Mouse (Mus musculus) bone marrow, adult 2 months (tissue): Measurements from ENCODE around the gene Itpk1. TPM values are rescaled to one million over a fixed set of nuclear protein-coding genes. Genes with fewer than 3 reads are reported as not detected.
A peak's percentile ranks its signal among the peaks of the same experiment; 100 is the strongest.

ENCODE experiments used
- H3K27ac ChIP-seq: fragments of 200-500 bp; 2 replicates; pipeline ENCODE4 v1.5.1; 2012; ENCODE audit warnings: low read depth, mild to moderate bottlenecking, control low read depth, inconsistent platforms, low read length; ENCODE audit not compliant: control insufficient read depth, poor library complexity, insufficient read depth
- H3K4me1 ChIP-seq: fragments of 200-500 bp; 2 replicates; pipeline ENCODE4 v1.6.1; 2011; ENCODE audit warnings: low read length; ENCODE audit not compliant: control insufficient read depth, insufficient read depth
- H3K4me3 ChIP-seq: fragments of 200-500 bp; replicated peaks from 2 replicates; pipeline ENCODE3; 2011; ENCODE audit warnings: mild to moderate bottlenecking, low read depth, low read length, control low read depth; ENCODE audit not compliant: control insufficient read depth
- CTCF ChIP-seq: fragments of 200-500 bp; IDR thresholded peaks from 2 replicates; pipeline ENCODE4 v1.5.1; 2011; ENCODE audit warnings: low read length, control low read depth; ENCODE audit not compliant: control insufficient read depth, insufficient read depth
- POLR2A ChIP-seq: fragments of 200-500 bp; IDR thresholded peaks from 2 replicates; pipeline ENCODE4 v1.6.1; 2011; ENCODE audit warnings: low read depth, mild to moderate bottlenecking, control low read depth, low read length, borderline replicate concordance; ENCODE audit not compliant: control insufficient read depth
- WGBS: fragments of 180-500 bp; shearing (Covaris S2); methylation state at CpG from one replicate; pipeline ENCODE4 v1.1.7; 2018; 5-methylcytosine and 5-hydroxymethylcytosine counted together
- polyA plus RNA-seq: library from polyadenylated mRNA; stranded (reverse); fragments of >200 nt; gene quantifications from 2 replicates; pipeline ENCODE4 v1.2.4, GENCODE M21; 2011; ENCODE audit warnings: low replicate concordance; ENCODE audit not compliant: missing spikeins, insufficient read depth, insufficient read length

Itpk1 gene
- polyA plus RNA-seq, 1 experiment: 15.8 TPM

DNA sequence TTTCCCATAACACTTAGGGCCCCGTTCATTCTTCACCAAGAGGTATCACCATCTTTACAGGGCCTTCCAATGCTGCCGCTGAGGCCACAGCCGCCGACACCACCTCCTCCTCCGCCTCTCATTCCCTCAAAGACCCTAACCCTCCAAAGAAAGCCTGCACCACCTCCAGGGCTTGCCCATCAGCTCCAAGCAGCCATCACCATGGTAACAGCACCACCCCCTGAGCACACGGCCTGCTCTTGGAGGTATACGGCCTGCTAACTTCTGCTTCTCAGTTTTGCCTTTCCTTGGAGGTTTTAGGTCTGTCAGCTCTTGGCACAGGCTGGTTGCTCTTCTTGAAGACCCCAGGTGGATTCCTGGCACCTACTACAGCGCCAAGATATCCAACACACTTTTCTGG, 33.9 kb downstream of the Itpk1 start:
- TF ChIP-seq POLR2A (no peak), CTCF (no peak)
- peaks cover 5% of the 10 kb centered on the region; the same call in 1 of the 2 replicates for H3K4me1 ChIP-seq
- whole genome bisulfite sequencing: 70% methylated on average over 8 of the region's 8 CpGs
- no peak overlapping the region for H3K4me3 ChIP-seq
- H3K27ac ChIP-seq: no peak overlapping the region

DNA sequence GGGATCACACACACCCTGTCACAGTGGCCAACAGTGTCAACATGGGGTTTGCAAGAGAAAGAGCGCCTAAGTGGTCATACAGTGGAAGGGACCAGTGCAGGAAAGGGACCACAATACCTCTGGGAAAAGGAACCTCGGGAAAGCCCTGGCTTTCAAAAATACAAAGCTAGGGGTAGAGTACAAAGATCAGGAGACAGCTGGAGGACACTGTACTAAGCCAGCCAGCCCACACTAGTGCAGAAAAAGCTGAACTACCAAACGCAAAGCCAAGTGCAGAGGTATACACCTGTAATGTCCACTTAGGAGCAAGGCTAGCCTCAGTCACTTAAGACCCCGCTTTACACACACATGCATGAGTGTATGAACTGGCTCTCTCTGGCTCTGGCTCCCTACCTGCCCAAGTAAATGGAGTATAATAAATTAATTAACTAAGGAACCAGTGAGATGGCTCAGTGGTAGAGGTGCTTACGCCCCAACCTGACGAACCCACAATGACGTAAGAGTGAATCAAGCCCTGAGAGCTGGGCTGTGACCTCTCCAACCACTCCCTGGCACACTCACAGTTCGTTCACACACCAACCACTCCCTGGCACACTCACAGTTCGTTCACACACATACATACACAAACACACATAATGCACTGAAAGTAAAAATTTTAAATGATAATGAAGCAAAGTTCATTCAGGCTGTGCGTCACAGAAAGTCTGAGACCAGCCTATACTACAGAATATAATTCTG, 39.1 kb downstream of the Itpk1 start:
- H3K27ac ChIP-seq: no peak overlapping the region
- TF ChIP-seq POLR2A (no peak), CTCF (no peak)
- H3K4me1 ChIP-seq: no peaks in the 10 kb centered on the region
- no peak overlapping the region for H3K4me3 ChIP-seq
- WGBS: 82% methylated on average over 10 of the region's 10 CpGs

DNA sequence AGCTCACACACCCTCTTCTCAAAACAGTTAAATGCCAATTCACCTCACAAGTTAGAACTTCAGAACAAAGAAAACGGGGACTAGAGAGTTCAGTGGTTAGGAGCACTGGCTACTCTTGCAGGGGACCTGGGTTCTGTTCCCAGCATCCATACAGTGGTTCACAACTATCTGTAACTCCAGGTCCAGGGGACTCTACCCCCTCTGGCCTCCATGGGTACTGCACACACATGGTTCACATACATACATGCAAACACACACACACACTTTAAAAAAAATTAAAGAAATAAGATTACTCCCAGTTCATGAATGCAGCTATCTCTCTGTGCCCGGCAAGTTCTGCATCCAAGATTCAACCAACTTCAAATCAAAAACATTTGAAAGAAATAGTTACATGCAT, 40.7 kb downstream of the Itpk1 start:
- Histone ChIP-seq H3K27ac (no peak overlapping the region), H3K4me1 (no peaks in the 10 kb centered on the region), H3K4me3 (no peak overlapping the region)
- WGBS: 84% methylated on average over 2 of the region's 2 CpGs
- TF ChIP-seq POLR2A: no peak
- no peak for TF ChIP-seq CTCF

DNA sequence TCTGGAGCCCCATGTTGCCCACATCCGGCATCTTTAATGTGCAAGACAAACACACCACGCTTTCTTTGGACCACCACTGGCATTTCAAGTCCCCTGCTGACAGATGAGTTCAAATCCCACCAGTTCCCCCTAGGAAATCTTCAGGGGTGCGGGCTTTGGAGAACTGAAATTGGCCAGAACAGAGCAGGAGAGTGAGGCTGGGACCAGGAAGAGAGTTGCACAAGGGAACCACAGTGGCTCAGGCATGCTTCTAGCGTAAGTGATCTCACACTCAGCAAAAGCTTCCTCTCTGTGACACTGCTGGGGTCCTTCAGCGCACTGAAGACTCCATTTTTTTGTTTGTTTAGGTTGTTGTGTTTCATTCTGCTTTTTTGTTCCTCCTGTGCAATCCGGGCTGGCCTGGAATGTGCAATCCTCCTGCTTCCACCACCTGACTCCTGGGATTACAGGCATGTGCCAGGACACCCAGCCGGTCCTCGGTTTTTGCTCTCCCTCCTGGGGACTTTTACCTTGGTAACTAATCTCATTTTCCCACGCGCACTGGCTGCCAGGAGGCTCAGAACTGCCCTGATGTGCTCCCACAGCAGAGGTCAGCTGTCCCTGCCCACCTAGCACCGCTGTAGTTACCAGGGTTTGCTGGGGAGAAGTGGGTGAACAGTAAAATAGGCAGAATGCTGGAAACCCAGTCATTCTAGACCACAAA, 41.2 kb downstream of the Itpk1 start:
- Histone ChIP-seq H3K4me1 (no peaks in the 10 kb centered on the region), H3K4me3 (no peak overlapping the region), H3K27ac (no peak overlapping the region)
- TF ChIP-seq POLR2A (no peak), CTCF (no peak)
- 62% methylated on average over 11 of the region's 11 CpGs for WGBS

DNA sequence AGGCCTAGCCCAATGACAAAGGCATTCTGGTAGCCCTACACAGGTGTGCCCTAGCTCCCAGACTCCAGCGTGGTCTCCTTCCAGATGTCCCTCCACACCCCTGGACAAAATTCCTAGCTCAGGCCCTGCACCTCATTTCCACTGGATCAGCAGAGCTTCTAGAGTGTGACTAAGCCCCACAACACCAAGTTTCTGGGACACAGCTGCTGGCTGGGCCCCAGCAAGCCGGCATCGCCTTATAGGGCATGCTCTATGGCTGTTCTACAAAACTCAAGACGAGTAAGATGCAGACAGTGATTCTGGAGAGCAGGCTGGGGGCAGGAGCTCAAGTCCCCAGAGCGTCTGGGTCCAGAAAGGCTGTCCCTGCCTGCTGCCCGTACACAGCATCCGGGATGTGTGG, 43.0 kb downstream of the Itpk1 start:
- WGBS: 84% methylated on average over 7 of the region's 7 CpGs
- Histone ChIP-seq H3K4me3 (no peak overlapping the region), H3K4me1 (no peaks in the 10 kb centered on the region), H3K27ac (no peak overlapping the region)
- no peak for TF ChIP-seq CTCF
- no peak for TF ChIP-seq POLR2A

DNA sequence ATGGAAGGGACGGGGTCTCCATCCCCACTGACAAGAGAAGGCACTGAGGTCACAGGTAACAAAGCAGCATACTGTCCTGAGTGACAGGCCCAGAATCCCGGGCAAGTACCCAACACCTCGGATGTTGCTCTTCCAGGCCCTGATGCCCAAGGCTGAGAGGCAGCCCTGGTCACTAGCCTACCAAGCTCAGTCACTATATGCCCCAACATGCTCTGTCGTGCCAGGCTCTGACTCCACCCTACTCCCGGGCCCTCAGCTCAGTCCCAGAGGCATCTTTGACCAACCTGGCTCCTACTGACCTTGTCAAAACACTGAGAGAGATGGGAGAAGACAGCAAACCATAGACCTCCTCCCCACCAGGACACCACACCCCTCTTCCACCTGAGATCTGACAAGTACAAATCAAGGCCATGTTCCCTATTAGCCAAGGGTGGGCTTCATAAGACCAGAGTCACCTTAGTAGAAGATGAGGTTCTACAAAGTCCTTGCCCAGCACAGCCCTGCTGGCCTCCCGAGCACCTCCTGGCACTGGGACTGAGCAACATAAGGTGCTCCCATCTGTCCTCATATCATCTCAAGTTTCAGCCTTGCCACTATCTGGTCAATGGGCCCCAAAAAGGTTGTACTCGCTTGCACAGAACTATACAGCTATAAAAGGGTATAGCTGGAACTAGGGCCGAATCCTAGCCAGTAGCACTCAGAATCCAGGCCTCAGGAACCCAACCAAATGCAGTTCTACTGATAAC, 43.7 kb downstream of the Itpk1 start:
- 79% methylated on average over 8 of the region's 8 CpGs for WGBS
- no peak for TF ChIP-seq POLR2A
- TF ChIP-seq CTCF: no peak
- no peaks in the 10 kb centered on the region for H3K4me1 ChIP-seq
- no peak overlapping the region for H3K27ac ChIP-seq
- no peak overlapping the region for H3K4me3 ChIP-seq

DNA sequence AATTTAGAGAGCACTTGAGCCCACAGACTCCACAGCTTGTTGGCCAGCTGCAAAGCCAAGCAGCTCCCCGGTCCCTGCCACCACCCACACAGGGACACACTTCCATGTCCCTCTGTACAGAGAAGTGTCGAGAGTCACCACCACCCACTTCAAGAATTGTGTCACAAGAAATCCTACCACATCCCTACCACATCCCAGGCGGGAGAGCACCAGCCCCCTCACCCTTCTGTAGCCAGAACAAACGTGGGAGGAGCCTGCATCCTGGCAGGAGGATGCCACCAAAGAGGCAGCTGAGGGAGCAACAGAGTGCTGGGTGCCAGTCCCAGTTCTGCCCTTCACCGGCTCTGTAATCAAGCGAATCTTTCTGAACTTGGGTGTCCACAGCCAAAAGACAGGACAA, 51.7 kb downstream of the Itpk1 start:
- peaks cover 8% of the 10 kb centered on the region for H3K4me1 ChIP-seq
- TF ChIP-seq CTCF (no peak), POLR2A (no peak)
- H3K27ac ChIP-seq: no peak overlapping the region
- H3K4me3 ChIP-seq: no peak overlapping the region
- 52% methylated on average over 6 of the region's 6 CpGs for WGBS

DNA sequence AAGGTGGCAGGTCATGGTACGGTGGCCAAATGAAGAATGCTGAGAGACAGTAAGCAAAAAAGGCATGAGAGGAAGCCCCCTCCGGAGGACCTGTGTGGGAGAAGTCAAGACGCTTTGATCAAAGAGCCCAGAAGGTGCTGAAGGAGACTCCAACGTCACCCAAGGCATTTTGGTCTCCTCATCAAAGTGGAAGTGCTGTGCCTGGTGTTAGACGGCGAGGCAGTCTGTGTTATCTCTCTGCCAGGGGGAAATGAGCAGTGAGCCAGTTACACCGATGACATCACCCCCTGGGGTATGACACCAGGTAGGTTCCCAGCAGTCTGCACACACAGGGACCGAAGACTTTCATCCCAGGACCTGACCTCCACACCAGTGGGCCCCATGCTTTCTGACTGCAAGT, 52.3 kb downstream of the Itpk1 start:
- peaks cover 10% of the 10 kb centered on the region for H3K4me1 ChIP-seq
- peak overlapping the region; percentile 58 for H3K27ac ChIP-seq
- TF ChIP-seq POLR2A (no peak), CTCF (no peak)
- H3K4me3 ChIP-seq: no peak overlapping the region
- 16% methylated on average over 8 of the region's 8 CpGs for WGBS
